Mouse (Mus musculus) thymus, adult 2 months (tissue): ENCODE measurements around the gene B4galt5.

Source experiments
- CTCF ChIP-seq: fragments of 200-500 bp; IDR thresholded peaks from 2 replicates; pipeline ENCODE4 v1.5.1; 2012; ENCODE audit warnings: mild to moderate bottlenecking, control low read depth, low read length, moderate library complexity, borderline replicate concordance; ENCODE audit not compliant: control insufficient read depth, poor library complexity, insufficient read depth; ENCODE audit errors: extremely low read depth
- POLR2A ChIP-seq: fragments of 200-500 bp; IDR thresholded peaks from 2 replicates; pipeline ENCODE4 v1.6.1; 2012; ENCODE audit warnings: mild to moderate bottlenecking, low read length, control low read depth, moderate library complexity; ENCODE audit not compliant: control insufficient read depth, poor library complexity, insufficient read depth; ENCODE audit errors: extremely low read depth

DNA sequence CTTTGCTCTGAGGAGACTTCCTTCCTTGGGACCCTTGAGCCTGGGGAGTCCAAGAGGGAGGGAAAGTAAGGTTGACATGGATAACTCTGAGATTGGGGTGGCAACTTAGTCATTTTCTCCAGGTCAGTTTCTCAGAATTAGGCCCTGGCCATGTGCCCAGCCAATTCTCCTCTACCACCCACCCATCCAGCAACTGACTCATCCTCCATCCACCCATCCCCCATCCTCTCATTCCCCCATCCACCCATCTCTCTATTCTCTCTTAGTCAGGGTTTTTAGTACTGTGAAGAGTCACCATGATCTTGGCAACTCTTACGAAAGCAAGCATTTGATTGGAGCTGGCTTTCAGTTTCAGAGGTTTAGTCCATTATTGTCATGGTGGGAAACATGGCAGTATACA, 80.3 kb downstream of the B4galt5 start:
- no peak for TF ChIP-seq POLR2A
- TF ChIP-seq CTCF: no peak
